Mouse (Mus musculus): ENCODE data around the gene Efcab1. TPM values are rescaled to one million over a fixed set of nuclear protein-coding genes. Genes with fewer than 3 reads are reported as not detected.

The Efcab1 gene
- total and polyA plus RNA-seq, 3 experiments, result not detected

GRCm38 (mm10) chr16:14885372-14885771 is 21.0 kb upstream of the Efcab1 start:
- Histone ChIP-seq H3K9me3 (replicated peaks; ENCODE audit: low read length) (no peaks in the 10 kb centered on the region), H3K27me3 (replicated peaks) (no peaks in the 10 kb centered on the region), H3K79me2 (replicated peaks; ENCODE audit: control insufficient read depth, extremely low read depth, insufficient read depth, poor library complexity, severe bottlenecking) (no peaks in the 10 kb centered on the region), H3K4me1 (ENCODE audit: control insufficient read depth in 1 of 2, insufficient read depth in 2 of 2) (peaks cover 13 to 18% of the 10 kb centered on the region in 2 experiments), H3K4me3 (replicated peaks in 1 of 3; ENCODE audit: low read depth in 2 of 3, low read length in 2 of 3, poor library complexity in 1 of 3) (no peak overlapping the region), H3K9ac (ENCODE audit: insufficient read depth, low read depth) (no peak overlapping the region), H3K27ac (ENCODE audit: insufficient read depth, low read depth) (peak overlapping the region; percentile 32; the same call in 1 of the 2 replicates), H3K36me3 (replicated peaks in 1 of 2; ENCODE audit: control insufficient read depth in 1 of 2, insufficient read depth in 1 of 2, low read length in 1 of 2) (no peaks in the 10 kb centered on the region), H3K4me2 (ENCODE audit: insufficient read depth, low read depth, poor library complexity, severe bottlenecking) (peak overlapping the region; percentile 65)
- dilution Hi-C loops (cut with MboI; ENCODE audit: extremely low pct_ligation_motif_present, extremely low pct_unique_long_range_greater_than_20kb, low sequenced_read_pairs), result no loop called here
- peak; percentile 40 for DNase-seq (ENCODE audit: extremely low read depth)
- TF ChIP-seq E2F4 (IDR thresholded peaks at IDR 0.05; ENCODE audit: insufficient replicate concordance, low read depth, low read length), result no peak
- no peak for TF ChIP-seq HCFC1 (IDR thresholded peaks at IDR 0.05; ENCODE audit: low read depth, low read length)
- no peak for TF ChIP-seq ZNF384 (IDR thresholded peaks at IDR 0.05; ENCODE audit: low read depth, low read length)
- no peak for TF ChIP-seq MXI1 (IDR thresholded peaks at IDR 0.05; ENCODE audit: low read depth, low read length)
- TF ChIP-seq MYC (IDR thresholded peaks at IDR 0.05; ENCODE audit: low read depth, low read length), result no peak
- TF ChIP-seq RCOR1 (conservative IDR thresholded peaks at IDR 0.05; ENCODE audit: low read depth, low read length), result 0 out of 2 replicates have a peak, but pooled peaks have one; percentile 30
- no peak for TF ChIP-seq CTCF (conservative IDR thresholded peaks at IDR 0.05 in 1 of 2, IDR thresholded peaks at IDR 0.05 in 1 of 2; ENCODE audit: low read depth in 2 of 2, low read length in 2 of 2)
- peak; percentile 65 for TF ChIP-seq ETS1 (conservative IDR thresholded peaks at IDR 0.05; ENCODE audit: low read depth, low read length)
- TF ChIP-seq ZMIZ1 (IDR thresholded peaks at IDR 0.05; ENCODE audit: low read depth, low read length), result no peak
- no peak for TF ChIP-seq GABPA (IDR thresholded peaks at IDR 0.05; ENCODE audit: insufficient replicate concordance, low read depth, low read length)
- TF ChIP-seq IRF4 (IDR thresholded peaks at IDR 0.05; ENCODE audit: low read depth, low read length), result peak; percentile 68
- peak; percentile 78 for TF ChIP-seq MEF2A (IDR thresholded peaks at IDR 0.05; ENCODE audit: borderline replicate concordance, low read depth, low read length)
- TF ChIP-seq POLR2AphosphoS2 (IDR thresholded peaks at IDR 0.05; ENCODE audit: low read depth, low read length), result no peak
- no peak for TF ChIP-seq MAX (IDR thresholded peaks at IDR 0.05; ENCODE audit: low read length)
- TF ChIP-seq BHLHE40 (IDR thresholded peaks at IDR 0.05; ENCODE audit: low read depth, low read length), result peak; percentile 34; the same call in 1 of the 2 replicates
- peak; percentile 13; the same call in 1 of the 2 replicates for TF ChIP-seq JUN (IDR thresholded peaks at IDR 0.05; ENCODE audit: insufficient read depth, low read depth, low read length)
- in situ Hi-C loops (cut with MboI; ENCODE audit: low pct_ligation_motif_present, low pct_unique_long_range_greater_than_20kb, low sequenced_read_pairs), result no loop called here

- Histone ChIP-seq H3K4me1 (ENCODE audit: control insufficient read depth in 1 of 2, insufficient read depth in 2 of 2) (peaks cover 3 to 12% of the 10 kb centered on the region in 2 experiments; a peak in 2 of 4 replicates), H3K79me2 (replicated peaks; ENCODE audit: control insufficient read depth, extremely low read depth, insufficient read depth, poor library complexity, severe bottlenecking) (no peaks in the 10 kb centered on the region)
Measured at GRCm38 (mm10) chr16:14892492-14892891, 13.9 kb upstream of the Efcab1 start.

More at GRCm38 (mm10) chr16:14892492-14892891, 13.9 kb upstream of the Efcab1 start:
- no peak overlapping the region for H3K4me2 ChIP-seq (ENCODE audit: insufficient read depth, low read depth, poor library complexity, severe bottlenecking)
- no peak overlapping the region for H3K27ac ChIP-seq (ENCODE audit: insufficient read depth, low read depth)
- in situ Hi-C loops (cut with MboI; ENCODE audit: low pct_ligation_motif_present, low pct_unique_long_range_greater_than_20kb, low sequenced_read_pairs), result no loop called here
- no peak overlapping the region for H3K4me3 ChIP-seq (replicated peaks in 1 of 3; ENCODE audit: low read depth in 2 of 3, low read length in 2 of 3, poor library complexity in 1 of 3)
- TF ChIP-seq E2F4 (IDR thresholded peaks at IDR 0.05; ENCODE audit: insufficient replicate concordance, low read depth, low read length) (no peak), ELF1 (IDR thresholded peaks at IDR 0.05; ENCODE audit: low read depth, low read length) (no peak), USF2 (conservative IDR thresholded peaks at IDR 0.05; ENCODE audit: low read depth, low read length) (no peak), MAZ (IDR thresholded peaks at IDR 0.05; ENCODE audit: low read depth, low read length) (no peak), CHD2 (IDR thresholded peaks at IDR 0.05; ENCODE audit: low read length) (no peak), BHLHE40 (IDR thresholded peaks at IDR 0.05; ENCODE audit: low read depth, low read length) (no peak), POLR2AphosphoS2 (IDR thresholded peaks at IDR 0.05; ENCODE audit: low read depth, low read length) (no peak)
- H3K9ac ChIP-seq (ENCODE audit: insufficient read depth, low read depth), result no peak overlapping the region
- no peaks in the 10 kb centered on the region for H3K9me3 ChIP-seq (replicated peaks; ENCODE audit: low read length)
- H3K27me3 ChIP-seq (replicated peaks), result peaks cover 3% of the 10 kb centered on the region
- no peaks in the 10 kb centered on the region for H3K36me3 ChIP-seq (replicated peaks in 1 of 2; ENCODE audit: control insufficient read depth in 1 of 2, insufficient read depth in 1 of 2, low read length in 1 of 2)
- dilution Hi-C loops (cut with MboI; ENCODE audit: extremely low pct_ligation_motif_present, extremely low pct_unique_long_range_greater_than_20kb, low sequenced_read_pairs), result no loop called here
- no peak for DNase-seq (ENCODE audit: extremely low read depth)

Data from CH12.LX (cell line).